Mouse (Mus musculus) brain, embryonic 14.5 days (tissue): ENCODE data around the gene Phlda2.

ENCODE experiments used
- CTCF ChIP-seq: fragments of 200-500 bp; IDR thresholded peaks from 2 replicates; pipeline ENCODE4 v1.5.1; 2012; ENCODE audit warnings: inconsistent platforms, mild to moderate bottlenecking, moderate library complexity, borderline replicate concordance; ENCODE audit not compliant: insufficient read depth, insufficient read length; ENCODE audit errors: extremely low read depth
- POLR2A ChIP-seq: fragments of 200-500 bp; IDR thresholded peaks from 2 replicates; pipeline ENCODE4 v1.6.1; 2012; ENCODE audit warnings: mild to moderate bottlenecking, inconsistent platforms, borderline replicate concordance; ENCODE audit not compliant: poor library complexity, insufficient read depth, insufficient read length, severe bottlenecking; ENCODE audit errors: extremely low read depth

DNA sequence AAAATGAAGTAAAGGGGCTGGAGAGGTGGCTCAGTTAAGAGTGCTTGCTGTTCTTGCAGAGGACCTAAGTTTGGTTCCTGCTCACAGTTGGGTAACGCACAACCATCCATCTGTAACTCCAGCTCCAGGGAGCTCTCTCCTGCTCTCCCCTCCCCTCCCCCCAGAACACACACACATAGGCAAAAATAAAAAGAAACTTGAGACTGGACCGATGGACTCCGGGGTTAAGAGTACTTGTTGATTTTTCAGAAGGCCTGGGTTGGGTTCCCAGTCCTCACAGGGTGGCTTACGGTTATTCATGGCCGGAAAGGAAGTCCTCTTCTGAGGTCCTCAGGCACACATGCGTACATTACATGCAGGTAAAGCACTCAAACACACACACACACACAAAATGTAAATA is 976 bp upstream of the Phlda2 start:
- TF ChIP-seq CTCF: no peak
- no peak for TF ChIP-seq POLR2A
